Mouse (Mus musculus): ENCODE measurements around the gene Capn13.
A peak's percentile ranks its signal among the peaks of the same experiment; 100 is the strongest.

Gene Capn13

GRCm38 (mm10) chr17:73400862-73401261, at the start of gene Capn13:
TSS of gene Capn13 (minus strand) at chr17:73400866.
- no peak for DNase-seq (ENCODE audit: low read depth, low spot score)

GRCm38 (mm10) chr17:73449104-73449503, 48.4 kb upstream of the Capn13 start:
- DNase-seq (ENCODE audit: low read depth, low spot score) = no peak

GRCm38 (mm10) chr17:73440798-73441197, 40.1 kb upstream of the Capn13 start:
- DNase-seq (ENCODE audit: low read depth, low spot score) = no peak

GRCm38 (mm10) chr17:73432564-73433006, 31.9 kb upstream of the Capn13 start:
- DNase-seq (ENCODE audit: low read depth, low spot score) = no peak

GRCm38 (mm10) chr17:73432058-73432457, 31.4 kb upstream of the Capn13 start:
- DNase-seq (ENCODE audit: low read depth, low spot score) = no peak

GRCm38 (mm10) chr17:73417382-73417781, 16.7 kb upstream of the Capn13 start:
- DNase-seq (ENCODE audit: low read depth, low spot score) = peak; percentile 20

- no peak for DNase-seq (ENCODE audit: low read depth, low spot score)
Measured at GRCm38 (mm10) chr17:73416181-73416795, 15.6 kb upstream of the Capn13 start.

GRCm38 (mm10) chr17:73411817-73412216, 11.2 kb upstream of the Capn13 start:
- no peak for DNase-seq (ENCODE audit: low read depth, low spot score)

GRCm38 (mm10) chr17:73401272-73401671, 606 bp upstream of the Capn13 start:
- DNase-seq (ENCODE audit: low read depth, low spot score) = no peak

- DNase-seq (ENCODE audit: low read depth, low spot score) = no peak
Measured at GRCm38 (mm10) chr17:73399136-73399535, 1.5 kb downstream of the Capn13 start.

GRCm38 (mm10) chr17:73393361-73393760, 7.3 kb downstream of the Capn13 start:
- DNase-seq (ENCODE audit: low read depth, low spot score) = no peak

- DNase-seq (ENCODE audit: low read depth, low spot score) = no peak
Measured at GRCm38 (mm10) chr17:73391771-73392170, 8.9 kb downstream of the Capn13 start.

- DNase-seq (ENCODE audit: low read depth, low spot score) = no peak
Measured at GRCm38 (mm10) chr17:73390191-73391089, 10.2 kb downstream of the Capn13 start.

- no peak for DNase-seq (ENCODE audit: low read depth, low spot score)
Measured at GRCm38 (mm10) chr17:73389336-73389735, 11.3 kb downstream of the Capn13 start.

GRCm38 (mm10) chr17:73386581-73386980, 14.1 kb downstream of the Capn13 start:
- DNase-seq (ENCODE audit: low read depth, low spot score) = no peak

GRCm38 (mm10) chr17:73385940-73386339, 14.7 kb downstream of the Capn13 start:
- no peak for DNase-seq (ENCODE audit: low read depth, low spot score)

GRCm38 (mm10) chr17:73382327-73383014, 18.2 kb downstream of the Capn13 start:
- no peak for DNase-seq (ENCODE audit: low read depth, low spot score)

- DNase-seq (ENCODE audit: low read depth, low spot score) = no peak
Measured at GRCm38 (mm10) chr17:73381681-73382080, 19.0 kb downstream of the Capn13 start.

- DNase-seq (ENCODE audit: low read depth, low spot score) = no peak
Measured at GRCm38 (mm10) chr17:73377778-73378484, 22.7 kb downstream of the Capn13 start.

- DNase-seq (ENCODE audit: low read depth, low spot score) = no peak
Measured at GRCm38 (mm10) chr17:73367334-73367733, 33.3 kb downstream of the Capn13 start.

- no peak for DNase-seq (ENCODE audit: low read depth, low spot score)
Measured at GRCm38 (mm10) chr17:73361054-73361453, 39.6 kb downstream of the Capn13 start.
